30 mouse cellular contexts compared by ENCODE assay signal in the genomic region with DNA sequence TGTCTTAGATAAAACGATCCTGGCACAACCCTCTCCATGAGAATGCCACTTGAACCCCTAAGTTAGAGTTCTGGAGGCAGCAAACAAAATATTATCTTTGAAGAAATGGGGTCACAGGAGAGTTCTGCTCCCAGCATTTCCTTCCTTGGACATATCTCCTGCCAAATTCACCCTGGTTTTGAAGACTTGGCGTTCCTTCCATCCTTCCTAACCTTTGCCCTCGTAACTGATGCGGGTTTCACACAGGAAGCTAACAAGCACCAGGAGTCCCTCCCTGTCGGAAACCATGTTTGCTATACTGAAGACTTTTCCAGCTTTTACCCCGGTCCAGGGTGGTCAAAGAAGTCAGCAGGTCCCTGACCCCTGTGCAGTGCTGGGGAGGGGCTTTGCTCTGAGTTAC. TPM values are rescaled to one million over a fixed set of nuclear protein-coding genes. Genes with fewer than 3 reads are reported as not detected.
DNase-seq lines count a peak whose midpoint lies in the region; TF ChIP-seq lines count a peak whose summit lies in the region.
"Had no signal": no experiment of that assay in that cellular context is flagged by ENCODE, and none has a peak within 500 bp of the region (broad histone marks: within the 10 kb centered on the region; RNA-seq: fewer than 3 reads in every experiment).

No protein-coding gene starts in this region.

- H3K4me3 ChIP-seq in heart, adult 2 months, result no peak overlapping the region
- no peak overlapping the region for H3K4me3 ChIP-seq in lung, adult 2 months (replicated peaks; ENCODE audit: extremely low read depth, low read depth, low read length)
- H3K4me3 ChIP-seq: embryonic facial prominence, embryonic 13.5 days; erythroblast, embryonic 14.5 days; forebrain, embryonic 12.5 days; hindbrain, embryonic 10.5 days; limb, embryonic 15.5 days; midbrain, embryonic 15.5 days; myocyte; neural tube, embryonic 13.5 days had no signal

- no peak for TF ChIP-seq EP300 in heart, adult 2 months (IDR thresholded peaks at IDR 0.05; ENCODE audit: insufficient read depth, low read depth, low read length)

- H3K36me3 ChIP-seq in heart, adult 2 months (ENCODE audit: control insufficient read depth, insufficient read depth, low read length), result peaks cover 2% of the 10 kb centered on the region

- WGBS in heart, adult 2 months, result 39% methylated on average over 6 of the region's 6 CpGs
- WGBS in lung, adult 2 months, result 33% methylated on average over 6 of the region's 6 CpGs

- TF ChIP-seq POLR2A in heart, adult 2 months (IDR thresholded peaks at IDR 0.05; ENCODE audit: insufficient read depth, low read depth, low read length), result no peak
- no peak for TF ChIP-seq POLR2A in lung, adult 2 months (IDR thresholded peaks at IDR 0.05; ENCODE audit: borderline replicate concordance, extremely low read depth, low read depth, low read length)

- peaks cover 6% of the 10 kb centered on the region for H3K4me1 ChIP-seq in heart, adult 2 months (ENCODE audit: control insufficient read depth, insufficient read depth, low read length)
- peaks cover 4% of the 10 kb centered on the region; the same call in 1 of the 2 replicates for H3K4me1 ChIP-seq in lung, adult 2 months (ENCODE audit: control insufficient read depth, insufficient read depth, low read length)
- H3K4me1 ChIP-seq: embryonic facial prominence, embryonic 13.5 days; limb, embryonic 15.5 days; midbrain, embryonic 15.5 days had no signal

- TF ChIP-seq CTCF in heart, adult 2 months (IDR thresholded peaks at IDR 0.05), result no peak
- TF ChIP-seq CTCF in lung, adult 2 months (IDR thresholded peaks at IDR 0.05; ENCODE audit: insufficient read depth, low read length), result no peak

- H3K27me3 ChIP-seq in heart, adult 2 months (ENCODE audit: control insufficient read depth, insufficient read depth, low read length), result no peaks in the 10 kb centered on the region
- H3K27me3 ChIP-seq: CH12.LX; embryonic facial prominence, embryonic 13.5 days; forebrain, embryonic 12.5 days; limb, embryonic 15.5 days; midbrain, embryonic 15.5 days; neural tube, embryonic 13.5 days; Patski had no signal

- no peak overlapping the region for H3K9ac ChIP-seq in heart, adult 2 months (ENCODE audit: low read depth, low read length)
- H3K9ac ChIP-seq: embryonic facial prominence, embryonic 13.5 days; forebrain, embryonic 12.5 days; limb, embryonic 15.5 days; midbrain, embryonic 15.5 days; neural tube, embryonic 13.5 days had no signal

- DNase-seq in heart, adult 2 months, result no peak
- DNase-seq in heart, postnatal 25 days (ENCODE audit: low spot score), result no peak
- DNase-seq in kidney, adult 9 months, result peak; percentile 56
- DNase-seq in kidney, postnatal 4 days, result no peak
- peak; percentile 16 for DNase-seq in lung, postnatal 14 days
- DNase-seq in lung, adult 2 months, result no peak
- DNase-seq: adrenal gland, adult 8-10 months; B cell, adult 2 months; cerebellum, adult 8-10 months; cerebellum, postnatal 36 days; embryo, embryonic 11 days; gastrocnemius, postnatal 25 days; left cerebral cortex, postnatal 4 days; retina, postnatal 1 day; right cerebral cortex, postnatal 25 days; spleen, adult 18-20 months; thymus, postnatal 14 days had no signal

- intact Hi-C loops in heart, adult 2 months (cut with DNase I), result no loop called here
- intact Hi-C loops in heart, postnatal 25 days (cut with DNase I), result no loop called here

- H3K27ac ChIP-seq in heart, adult 2 months, result peak overlapping the region; percentile 16; the same call in 1 of the 2 replicates
- H3K27ac ChIP-seq: embryonic facial prominence, embryonic 13.5 days; forebrain, embryonic 12.5 days; hindbrain, embryonic 10.5 days; hindbrain, postnatal 0 days; limb, embryonic 15.5 days; midbrain, embryonic 15.5 days; neural tube, embryonic 13.5 days had no signal

- H3K79me2 ChIP-seq in heart, adult 2 months (replicated peaks; ENCODE audit: control insufficient read depth, insufficient read depth, low read length), result no peaks in the 10 kb centered on the region

RNA-seq across cellular contexts. Expression of a gene that starts 20.3 kb away (rescaled TPM):
- 10 to 100 TPM; 19.6 to 23.1 TPM for total RNA-seq in heart, adult 2 months (2021)
- polyA plus RNA-seq in heart, adult 2 months (2012; rRNA removed), result 35.6 and 36.8 TPM in 2 replicates
- 10 to 100 TPM; 19.4 to 24.5 TPM for total RNA-seq in heart, postnatal 25 days (2021)
- 42.8 and 47.4 TPM in 2 replicates for polyA plus RNA-seq in lung, adult 2 months (2012; rRNA removed)

RNA-seq across cellular contexts. Expression of a gene that starts 20.4 kb away (rescaled TPM):
- not detected for total RNA-seq in heart, adult 2 months (2021)
- polyA plus RNA-seq in heart, adult 2 months (2012; rRNA removed), result 0.50 and 0.84 TPM in 2 replicates
- total RNA-seq in heart, postnatal 25 days (2021), result under 1 TPM in 1 of 2 experiments, not detected in 1; 0.67 TPM
- polyA plus RNA-seq in lung, adult 2 months (2012; rRNA removed), result 15.9 and 18.5 TPM in 2 replicates
- total RNA-seq: megakaryocyte-erythroid progenitor cell, adult 5-6 weeks had no signal
- polyA plus RNA-seq: erythroblast, embryonic 14.5 days; G1E had no signal

RNA-seq across cellular contexts. Expression of a gene that starts 28.1 kb away (rescaled TPM):
- 1 to 10 TPM in 1 of 2 experiments, under 1 TPM in 1; 0.63 to 1.1 TPM for total RNA-seq in heart, adult 2 months (2021)
- 2.4 and 2.8 TPM in 2 replicates for polyA plus RNA-seq in heart, adult 2 months (2012; rRNA removed)
- 1 to 10 TPM; 1.5 to 2.1 TPM for total RNA-seq in heart, postnatal 25 days (2021)
- polyA plus RNA-seq in lung, adult 2 months (2012; rRNA removed), result 3.2 and 3.3 TPM in 2 replicates

RNA-seq across cellular contexts. Expression of a gene that starts 46.8 kb away (rescaled TPM):
- total RNA-seq in heart, adult 2 months (2021), result 1 to 10 TPM; 3.8 to 4.5 TPM
- 6.9 and 7.1 TPM in 2 replicates for polyA plus RNA-seq in heart, adult 2 months (2012; rRNA removed)
- total RNA-seq in heart, postnatal 25 days (2021), result 1 to 10 TPM; 4.7 to 5.7 TPM
- 18.3 and 23.2 TPM in 2 replicates for polyA plus RNA-seq in lung, adult 2 months (2012; rRNA removed)
- total RNA-seq: megakaryocyte-erythroid progenitor cell, adult 5-6 weeks had no signal

Comparison
In these comparisons a context has a peak if more than half of its experiments do, and no peak if none do; other contexts are left out.
1. DNase-seq: peak in kidney, adult 9 months (single experiment) and lung, postnatal 14 days (single experiment); none in heart, adult 2 months (0 of 2), heart, postnatal 25 days (single experiment), kidney, postnatal 4 days (0 of 2) and lung, adult 2 months (single experiment).